Mouse (Mus musculus): ENCODE measurements at regions not wholly inside any gene's neighbourhood (a gene's known extent, or its start where the extent isn't known, plus 50 kb on each side); places are given as distances from the start of the nearest gene placed in this dataset.

DNA sequence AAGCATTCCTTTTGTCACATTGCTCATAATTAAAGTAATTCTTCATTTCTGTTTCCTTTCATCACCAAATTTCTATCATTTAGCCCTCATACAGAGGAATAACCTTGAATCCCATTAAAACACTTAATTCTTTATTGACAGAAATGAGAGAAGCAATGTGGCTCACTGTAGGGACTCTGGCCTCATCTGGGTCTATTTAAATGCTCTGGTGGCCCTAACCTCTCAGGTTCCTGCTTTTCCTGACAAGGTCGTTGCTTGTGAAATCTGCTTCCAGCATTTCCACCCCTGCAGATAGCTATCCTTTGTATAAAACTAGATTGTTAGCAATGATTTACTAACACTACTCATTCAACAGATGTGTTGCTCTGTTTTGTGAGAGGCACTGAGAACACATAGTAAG lies 163.6 kb upstream of the Xrcc4 start:
- no peaks in the 10 kb centered on the region for H3K36me3 ChIP-seq (ENCODE audit: control insufficient read depth, insufficient read depth, low read length)
- no peaks in the 10 kb centered on the region for H3K27me3 ChIP-seq (replicated peaks; ENCODE audit: control insufficient read depth, insufficient read depth, low read length)
- H3K4me1 ChIP-seq (ENCODE audit: control insufficient read depth, insufficient read depth, low read length) = no peaks in the 10 kb centered on the region
- DNase-seq = no peak
- TF ChIP-seq CTCF (conservative IDR thresholded peaks at IDR 0.05; ENCODE audit: insufficient read depth, insufficient read length, low read depth, low read length) (no peak), POLR2A (IDR thresholded peaks at IDR 0.05; ENCODE audit: low read depth, low read length) (no peak)
- no peak overlapping the region for H3K4me3 ChIP-seq (ENCODE audit: insufficient read depth, low read depth, low read length)
- no peak overlapping the region for H3K27ac ChIP-seq (ENCODE audit: insufficient read depth, low read depth, low read length)
- 13% methylated on average over 1 of the region's 1 CpGs for WGBS

DNA sequence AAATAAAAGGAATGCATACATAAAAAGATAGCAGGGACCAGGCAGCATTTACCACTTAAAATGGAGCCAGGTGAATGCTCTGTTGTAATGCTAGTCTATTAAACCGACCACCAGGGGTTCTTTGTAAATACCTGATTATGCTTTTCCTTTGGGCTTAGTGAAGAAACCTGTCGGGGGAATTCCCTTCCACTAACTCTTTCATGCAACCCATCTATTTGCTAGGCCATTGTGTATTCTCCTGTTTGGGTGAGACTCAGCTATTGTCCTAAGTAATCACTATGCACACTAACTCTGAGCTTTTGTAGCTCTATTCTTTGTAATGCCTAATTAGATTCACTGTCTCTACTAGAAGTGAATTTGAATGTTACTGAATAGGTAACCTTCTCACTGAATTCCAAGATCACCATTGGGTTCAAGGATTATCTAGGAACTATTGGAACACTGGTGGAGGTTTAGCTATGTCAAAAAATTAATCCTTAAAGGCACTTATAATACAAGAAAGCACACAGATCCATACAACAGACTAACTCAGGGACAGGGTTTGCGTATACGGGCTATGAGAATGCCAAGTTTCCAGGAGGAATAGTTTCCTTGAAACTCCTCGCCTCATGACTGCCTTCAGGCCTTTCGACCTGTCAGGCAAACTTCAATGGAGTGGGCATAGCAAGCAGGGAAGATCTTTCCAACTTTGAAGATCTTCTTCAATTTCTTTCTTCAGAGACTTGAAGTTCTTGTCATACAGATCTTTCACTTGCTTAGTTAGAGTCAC lies 156.8 kb upstream of the Xrcc4 start:
- Histone ChIP-seq H3K4me1 (ENCODE audit: control insufficient read depth, insufficient read depth, low read length) (no peaks in the 10 kb centered on the region), H3K4me3 (ENCODE audit: insufficient read depth, low read depth, low read length) (no peak overlapping the region), H3K36me3 (ENCODE audit: control insufficient read depth, insufficient read depth, low read length) (no peaks in the 10 kb centered on the region), H3K27ac (ENCODE audit: insufficient read depth, low read depth, low read length) (no peak overlapping the region), H3K27me3 (replicated peaks; ENCODE audit: control insufficient read depth, insufficient read depth, low read length) (no peaks in the 10 kb centered on the region)
- no peak for DNase-seq
- TF ChIP-seq POLR2A (IDR thresholded peaks at IDR 0.05; ENCODE audit: low read depth, low read length) (no peak), CTCF (conservative IDR thresholded peaks at IDR 0.05; ENCODE audit: insufficient read depth, insufficient read length, low read depth, low read length) (no peak)
- WGBS = 95% methylated on average over 6 of the region's 6 CpGs

DNA sequence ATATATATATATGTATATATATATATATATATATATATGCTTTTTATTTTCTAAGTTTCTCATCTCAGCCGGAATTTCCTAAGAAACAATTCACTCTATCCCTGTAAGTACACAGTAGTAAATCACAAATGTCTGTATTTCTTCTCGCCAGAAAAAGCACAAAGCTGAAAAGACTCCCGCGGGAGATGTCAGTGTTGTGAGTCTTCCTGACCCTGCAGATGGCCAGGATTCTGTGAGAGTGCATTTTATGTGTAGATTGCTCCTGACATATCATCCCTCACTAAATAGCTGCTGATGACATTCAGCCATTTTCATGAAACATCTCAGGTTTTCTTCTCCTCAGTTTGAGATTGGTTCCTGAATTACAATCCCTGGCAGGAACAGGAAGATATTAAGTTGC lies 148.9 kb upstream of the Xrcc4 start:
- H3K27ac ChIP-seq (ENCODE audit: insufficient read depth, low read depth, low read length) = no peak overlapping the region
- 21% methylated on average over 4 of the region's 4 CpGs for WGBS
- H3K27me3 ChIP-seq (replicated peaks; ENCODE audit: control insufficient read depth, insufficient read depth, low read length) = no peaks in the 10 kb centered on the region
- H3K4me1 ChIP-seq (ENCODE audit: control insufficient read depth, insufficient read depth, low read length) = no peaks in the 10 kb centered on the region
- no peaks in the 10 kb centered on the region for H3K36me3 ChIP-seq (ENCODE audit: control insufficient read depth, insufficient read depth, low read length)
- TF ChIP-seq POLR2A (IDR thresholded peaks at IDR 0.05; ENCODE audit: low read depth, low read length) (no peak), CTCF (conservative IDR thresholded peaks at IDR 0.05; ENCODE audit: insufficient read depth, insufficient read length, low read depth, low read length) (no peak)
- DNase-seq = no peak
- H3K4me3 ChIP-seq (ENCODE audit: insufficient read depth, low read depth, low read length) = no peak overlapping the region

DNA sequence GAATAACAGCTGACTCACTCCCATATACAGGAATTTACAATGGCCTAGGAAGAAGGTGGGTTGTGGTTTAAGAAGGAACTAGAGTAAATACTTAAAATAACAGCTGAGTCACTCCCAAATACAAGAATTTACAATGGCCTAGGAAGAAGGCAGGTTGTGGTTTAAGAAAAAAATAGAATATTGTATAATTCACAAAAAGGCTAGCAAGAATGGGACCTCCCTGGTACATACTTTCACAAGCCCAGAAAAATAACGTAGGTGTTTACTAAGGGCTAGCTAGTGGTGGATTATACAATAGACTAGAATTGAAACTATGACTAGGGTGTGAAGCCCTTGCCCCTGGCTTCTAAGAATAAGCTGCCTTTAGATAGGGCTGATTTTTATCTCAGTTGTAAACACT lies 144.6 kb upstream of the Xrcc4 start:
- Histone ChIP-seq H3K4me1 (ENCODE audit: control insufficient read depth, insufficient read depth, low read length) (no peaks in the 10 kb centered on the region), H3K36me3 (ENCODE audit: control insufficient read depth, insufficient read depth, low read length) (no peaks in the 10 kb centered on the region), H3K4me3 (ENCODE audit: insufficient read depth, low read depth, low read length) (no peak overlapping the region), H3K27me3 (replicated peaks; ENCODE audit: control insufficient read depth, insufficient read depth, low read length) (no peaks in the 10 kb centered on the region), H3K27ac (ENCODE audit: insufficient read depth, low read depth, low read length) (no peak overlapping the region)
- TF ChIP-seq POLR2A (IDR thresholded peaks at IDR 0.05; ENCODE audit: low read depth, low read length) = no peak
- TF ChIP-seq CTCF (conservative IDR thresholded peaks at IDR 0.05; ENCODE audit: insufficient read depth, insufficient read length, low read depth, low read length) = no peak
- 89% methylated on average over 1 of the region's 1 CpGs for WGBS
- DNase-seq = no peak

DNA sequence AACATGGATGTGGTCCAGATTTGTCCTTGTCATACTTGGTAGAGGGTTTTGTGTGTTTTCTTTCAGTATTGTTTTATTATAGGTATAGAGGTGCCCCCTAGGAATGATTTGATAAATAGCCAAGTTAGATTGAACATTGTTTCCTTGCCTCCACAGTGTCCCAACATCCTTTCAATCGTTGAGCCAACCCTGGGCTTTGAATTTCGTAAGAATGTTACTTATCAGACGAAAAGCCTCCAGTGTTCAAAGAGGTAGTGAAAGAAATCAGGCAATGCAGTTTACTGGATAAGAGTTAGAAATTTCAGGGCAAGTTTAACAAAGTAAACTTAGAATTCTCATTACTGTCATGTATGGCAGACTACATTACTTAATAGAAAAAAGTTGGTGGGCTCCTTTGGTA lies 144.2 kb upstream of the Xrcc4 start:
- H3K27ac ChIP-seq (ENCODE audit: insufficient read depth, low read depth, low read length) = no peak overlapping the region
- TF ChIP-seq CTCF (conservative IDR thresholded peaks at IDR 0.05; ENCODE audit: insufficient read depth, insufficient read length, low read depth, low read length) (no peak), POLR2A (IDR thresholded peaks at IDR 0.05; ENCODE audit: low read depth, low read length) (no peak)
- DNase-seq = no peak
- no peaks in the 10 kb centered on the region for H3K27me3 ChIP-seq (replicated peaks; ENCODE audit: control insufficient read depth, insufficient read depth, low read length)
- H3K36me3 ChIP-seq (ENCODE audit: control insufficient read depth, insufficient read depth, low read length) = no peaks in the 10 kb centered on the region
- no peaks in the 10 kb centered on the region for H3K4me1 ChIP-seq (ENCODE audit: control insufficient read depth, insufficient read depth, low read length)
- no peak overlapping the region for H3K4me3 ChIP-seq (ENCODE audit: insufficient read depth, low read depth, low read length)
- WGBS = 76% methylated on average over 3 of the region's 3 CpGs

DNA sequence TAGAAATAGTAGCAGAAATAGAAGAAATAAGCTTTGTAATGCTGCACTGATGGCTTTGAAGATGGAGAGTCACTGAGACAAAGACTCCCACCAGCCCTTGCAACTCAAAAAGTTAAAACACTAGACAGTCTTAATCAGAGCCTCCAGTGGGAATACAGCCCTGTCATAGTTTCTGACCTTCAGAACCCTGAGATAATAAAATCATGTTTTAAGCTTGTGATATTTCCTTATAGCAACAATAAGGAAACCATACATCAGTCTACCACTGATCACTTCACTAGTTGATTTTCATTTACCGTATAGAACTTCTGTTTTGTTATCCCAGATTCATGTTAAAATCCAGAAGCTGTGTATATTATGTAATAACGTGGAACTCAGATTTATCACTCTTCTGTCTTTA lies 139.7 kb upstream of the Xrcc4 start:
- Histone ChIP-seq H3K4me3 (ENCODE audit: insufficient read depth, low read depth, low read length) (no peak overlapping the region), H3K36me3 (ENCODE audit: control insufficient read depth, insufficient read depth, low read length) (no peaks in the 10 kb centered on the region), H3K4me1 (ENCODE audit: control insufficient read depth, insufficient read depth, low read length) (no peaks in the 10 kb centered on the region), H3K27ac (ENCODE audit: insufficient read depth, low read depth, low read length) (no peak overlapping the region), H3K27me3 (replicated peaks; ENCODE audit: control insufficient read depth, insufficient read depth, low read length) (no peaks in the 10 kb centered on the region)
- 89% methylated on average over 2 of the region's 2 CpGs for WGBS
- no peak for DNase-seq
- TF ChIP-seq POLR2A (IDR thresholded peaks at IDR 0.05; ENCODE audit: low read depth, low read length) (no peak), CTCF (conservative IDR thresholded peaks at IDR 0.05; ENCODE audit: insufficient read depth, insufficient read length, low read depth, low read length) (no peak)

DNA sequence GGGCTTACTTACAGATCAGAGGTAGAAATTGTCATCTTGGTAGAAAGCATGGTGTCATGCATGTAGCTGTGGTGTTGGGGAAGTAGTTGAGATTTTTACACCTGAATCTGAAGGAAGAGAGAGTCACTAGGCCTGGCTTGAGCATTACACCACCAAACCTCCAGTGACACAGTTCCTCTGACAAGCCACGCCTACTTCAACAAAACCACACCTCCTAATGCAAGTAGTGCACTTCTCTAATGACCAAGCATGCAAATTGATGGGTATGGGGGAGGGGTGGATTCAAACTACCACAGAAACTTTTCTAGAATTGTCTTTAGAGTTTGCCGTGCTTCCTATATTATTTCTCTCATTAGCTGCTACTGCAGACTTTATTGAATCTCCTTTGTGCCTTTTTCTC lies 136.8 kb upstream of the Xrcc4 start:
- no peak overlapping the region for H3K4me3 ChIP-seq (ENCODE audit: insufficient read depth, low read depth, low read length)
- 80% methylated on average over 2 of the region's 2 CpGs for WGBS
- H3K36me3 ChIP-seq (ENCODE audit: control insufficient read depth, insufficient read depth, low read length) = no peaks in the 10 kb centered on the region
- DNase-seq = no peak
- H3K27me3 ChIP-seq (replicated peaks; ENCODE audit: control insufficient read depth, insufficient read depth, low read length) = no peaks in the 10 kb centered on the region
- TF ChIP-seq CTCF (conservative IDR thresholded peaks at IDR 0.05; ENCODE audit: insufficient read depth, insufficient read length, low read depth, low read length) (no peak), POLR2A (IDR thresholded peaks at IDR 0.05; ENCODE audit: low read depth, low read length) (no peak)
- H3K4me1 ChIP-seq (ENCODE audit: control insufficient read depth, insufficient read depth, low read length) = no peaks in the 10 kb centered on the region
- H3K27ac ChIP-seq (ENCODE audit: insufficient read depth, low read depth, low read length) = no peak overlapping the region
